Mouse (Mus musculus) monocyte, adult 2 months (primary cell): ENCODE measurements around the gene Bcl2.

Experiments used
- DNase-seq, 2 experiments: peaks; one replicate each; pipeline ENCODE4 v3.0.0; 2022; ENCODE audit warnings: low spot score in 2 of 2, low read depth in 1 of 2

Gene Bcl2

GRCm38 (mm10) chr1:106517591-106518177 is 196.4 kb downstream of the Bcl2 start:
- no peak for DNase-seq

- no peak for DNase-seq
Measured at GRCm38 (mm10) chr1:106517099-106517498, 197.0 kb downstream of the Bcl2 start.

- no peak for DNase-seq
Measured at GRCm38 (mm10) chr1:106515611-106516010, 198.5 kb downstream of the Bcl2 start.

DNA sequence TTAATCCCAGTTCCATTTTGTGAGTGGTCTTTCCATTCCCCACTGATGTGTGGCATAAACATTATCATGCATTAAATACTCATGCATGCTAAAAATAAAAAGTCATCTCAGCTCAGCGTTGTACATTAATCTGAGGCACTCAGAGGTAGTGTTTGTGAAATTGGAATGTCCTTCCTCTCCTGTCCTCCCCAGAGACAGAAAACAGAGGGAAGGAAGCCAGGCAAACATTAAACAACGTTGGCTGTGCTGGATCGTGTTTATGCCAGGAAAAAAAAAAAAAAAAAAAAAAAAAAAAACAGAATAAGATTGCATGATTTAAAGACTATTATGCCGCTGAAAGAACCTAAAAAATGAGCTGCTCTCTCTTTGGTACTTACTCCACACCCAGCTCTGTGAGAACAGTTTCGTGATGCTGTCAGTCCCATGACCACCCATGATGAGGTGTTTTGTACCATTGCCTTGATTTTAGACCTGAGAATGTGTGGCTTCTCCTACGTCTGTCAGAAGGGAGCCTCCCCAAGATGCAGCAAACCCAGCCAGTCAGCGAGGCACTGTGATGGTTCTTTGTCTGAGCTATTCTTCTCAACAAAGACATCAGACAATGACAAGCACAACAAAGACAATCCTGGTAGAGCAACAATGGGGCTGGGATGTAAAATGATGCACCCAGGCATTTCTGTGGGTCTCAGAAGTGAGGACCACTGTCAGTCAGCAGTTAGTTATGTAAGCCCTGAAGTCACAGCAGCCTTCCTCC is 200.0 kb downstream of the Bcl2 start:
- no peak for DNase-seq

GRCm38 (mm10) chr1:106513481-106513880 is 200.6 kb downstream of the Bcl2 start:
- DNase-seq: no peak

DNA sequence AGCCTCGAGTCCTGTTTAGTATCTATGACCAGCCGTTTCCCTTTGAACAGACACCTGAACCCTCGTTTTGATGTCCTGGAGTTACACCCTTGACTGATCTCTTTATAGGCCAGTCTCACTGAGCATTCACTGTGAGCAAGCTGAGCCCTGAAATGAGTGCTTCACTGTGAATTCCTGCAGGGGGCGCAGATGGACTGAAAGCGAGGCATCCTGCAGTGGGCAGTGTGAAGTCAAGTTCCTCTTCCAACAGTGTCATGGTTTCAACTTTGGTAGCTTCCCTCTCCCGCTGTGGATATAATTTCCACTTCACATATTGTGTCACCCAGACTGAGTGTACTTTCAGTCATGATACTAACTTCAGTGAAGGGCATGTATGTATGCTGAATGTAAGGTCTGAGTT is 202.5 kb downstream of the Bcl2 start:
- peak; percentile 67 to 71 for DNase-seq

DNA sequence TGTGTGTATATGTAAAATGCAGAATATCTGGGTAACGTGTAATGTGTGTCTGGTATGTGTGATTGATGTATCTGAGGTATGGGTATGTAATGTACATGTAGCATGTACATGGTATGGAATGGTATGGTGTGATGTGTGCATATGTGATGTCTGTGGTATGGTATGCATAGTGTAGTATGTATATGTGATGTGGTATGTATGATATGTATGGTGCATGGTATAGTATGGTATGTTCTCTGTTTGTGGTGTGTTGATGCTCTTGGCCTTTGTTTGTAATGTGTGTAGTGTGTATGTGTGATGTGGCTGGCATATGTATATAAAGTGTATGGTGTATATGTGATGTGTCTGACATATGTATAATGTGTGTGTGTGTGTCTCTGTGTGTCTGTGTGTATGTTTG is 206.5 kb downstream of the Bcl2 start:
- no peak for DNase-seq

- DNase-seq: no peak
Measured at GRCm38 (mm10) chr1:106503910-106504309, 210.2 kb downstream of the Bcl2 start.

DNA sequence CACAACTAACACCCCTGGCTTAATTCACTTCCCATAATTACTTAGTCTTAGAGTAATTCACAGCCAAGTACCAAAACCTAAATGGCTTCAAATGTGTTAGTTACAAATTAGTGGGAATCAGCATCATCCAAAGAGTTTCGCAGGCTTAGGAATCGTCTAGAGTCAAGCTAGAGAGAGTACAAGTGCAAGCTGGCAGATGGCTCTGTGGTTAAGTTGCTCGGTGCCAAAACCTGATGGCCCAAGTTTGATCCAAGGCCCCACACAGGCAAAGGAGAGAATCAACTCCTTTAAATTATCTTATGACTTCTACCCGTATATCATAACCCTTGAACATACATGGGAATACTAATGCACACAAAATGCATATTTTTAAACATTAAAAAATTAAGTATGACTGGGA is 210.7 kb downstream of the Bcl2 start:
- no peak for DNase-seq

DNA sequence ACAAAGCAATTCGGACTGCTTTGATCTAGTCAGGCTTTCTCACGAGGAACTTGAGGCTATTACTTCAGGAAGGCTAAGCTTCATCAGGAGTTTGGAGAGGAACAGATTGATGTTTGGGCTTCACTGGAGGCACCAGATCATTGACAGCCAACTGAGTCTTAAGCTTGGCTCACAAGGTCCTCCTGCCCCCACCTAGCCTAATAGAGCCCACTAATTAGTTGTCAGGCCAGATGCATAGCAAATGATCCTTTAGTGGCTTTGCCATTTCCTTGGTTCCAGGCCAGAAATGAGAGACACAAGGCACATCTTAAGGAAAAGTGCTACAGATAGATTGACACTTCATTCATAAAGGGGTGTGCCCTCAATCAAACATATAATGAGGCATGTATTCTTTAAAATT is 216.1 kb downstream of the Bcl2 start:
- DNase-seq: no peak
